8 mouse cellular contexts compared by ENCODE assay signal in genomic region chr3:51225979-51226378, GRCm38 (mm10). TPM values are rescaled to one million over a fixed set of nuclear protein-coding genes. Genes with fewer than 3 reads are reported as not detected.
DNase-seq lines count a peak whose midpoint lies in the region; ATAC-seq lines count a peak whose summit lies in the region.

No protein-coding gene starts in this region.

- no peaks in the 10 kb centered on the region for H3K36me3 ChIP-seq in kidney, embryonic 15.5 days
- peaks cover 9% of the 10 kb centered on the region; the same call in 1 of the 2 replicates for H3K36me3 ChIP-seq in embryonic facial prominence, embryonic 10.5 days (replicated peaks)
- H3K36me3 ChIP-seq in intestine, embryonic 15.5 days: no peaks in the 10 kb centered on the region
- no peaks in the 10 kb centered on the region for H3K36me3 ChIP-seq in neural tube, embryonic 12.5 days

- WGBS in kidney, embryonic 15.5 days: 96% methylated on average over 10 of the region's 10 CpGs
- WGBS in embryonic facial prominence, embryonic 10.5 days: 94% methylated on average over 10 of the region's 10 CpGs
- 92% methylated on average over 10 of the region's 10 CpGs for WGBS in intestine, embryonic 15.5 days
- WGBS in neural tube, embryonic 12.5 days: 96% methylated on average over 10 of the region's 10 CpGs

- H3K4me3 ChIP-seq in kidney, embryonic 15.5 days (replicated peaks): peak overlapping the region; percentile 92; the same call in 1 of the 2 replicates
- H3K4me3 ChIP-seq in embryonic facial prominence, embryonic 10.5 days: peak overlapping the region; percentile 93
- no peak overlapping the region for H3K4me3 ChIP-seq in intestine, embryonic 15.5 days (replicated peaks)
- H3K4me3 ChIP-seq in neural tube, embryonic 12.5 days: peak overlapping the region; percentile 92; the same call in 1 of the 2 replicates

- ATAC-seq in kidney, embryonic 15.5 days (replicated peaks; ENCODE audit: low FRiP score): no peak
- no peak for ATAC-seq in intestine, embryonic 15.5 days
- ATAC-seq in neural tube, embryonic 12.5 days (ENCODE audit: low FRiP score, low read depth): no peak
- no peak for ATAC-seq in activated CD4-positive, CD25-positive, alpha-beta regulatory T cell, adult 4 months

- H3K9me3 ChIP-seq in kidney, embryonic 15.5 days (replicated peaks): no peaks in the 10 kb centered on the region
- 0 out of 2 replicates have a peak, but pooled peaks cover 3% of the 10 kb centered on the region for H3K9me3 ChIP-seq in embryonic facial prominence, embryonic 10.5 days
- H3K9me3 ChIP-seq in intestine, embryonic 15.5 days: no peaks in the 10 kb centered on the region
- no peaks in the 10 kb centered on the region for H3K9me3 ChIP-seq in neural tube, embryonic 12.5 days

- intact Hi-C loops in left cerebral cortex, postnatal 10 days (cut with DNase I): no loop called here

- DNase-seq in kidney, adult 18-20 months: no peak
- no peak for DNase-seq in embryonic facial prominence, embryonic 10.5 days (ENCODE audit: low spot score)
- DNase-seq in retina, postnatal 1 day: no peak
- no peak for DNase-seq in left cerebral cortex, postnatal 10 days (ENCODE audit: extremely low spot score in 1 of 2, low spot score in 2 of 2)

- H3K4me2 ChIP-seq in kidney, embryonic 15.5 days: peak overlapping the region; percentile 81
- H3K4me2 ChIP-seq in intestine, embryonic 15.5 days (replicated peaks): peak overlapping the region; percentile 85
- H3K4me2 ChIP-seq in neural tube, embryonic 12.5 days (replicated peaks): peak overlapping the region; percentile 75

- H3K27me3 ChIP-seq in kidney, embryonic 15.5 days: 0 out of 2 replicates have a peak, but pooled peaks cover 2% of the 10 kb centered on the region
- no peaks in the 10 kb centered on the region; the same call in 1 of the 2 replicates for H3K27me3 ChIP-seq in embryonic facial prominence, embryonic 10.5 days (replicated peaks; ENCODE audit: low read depth, poor library complexity, severe bottlenecking)
- H3K27me3 ChIP-seq in intestine, embryonic 15.5 days (replicated peaks): no peaks in the 10 kb centered on the region
- H3K27me3 ChIP-seq in neural tube, embryonic 12.5 days (replicated peaks): no peaks in the 10 kb centered on the region

- H3K4me1 ChIP-seq in kidney, embryonic 15.5 days: peaks cover 40% of the 10 kb centered on the region
- peaks cover 41% of the 10 kb centered on the region for H3K4me1 ChIP-seq in embryonic facial prominence, embryonic 10.5 days
- H3K4me1 ChIP-seq in intestine, embryonic 15.5 days (replicated peaks): peaks cover 4% of the 10 kb centered on the region; the same call in 1 of the 2 replicates
- H3K4me1 ChIP-seq in neural tube, embryonic 12.5 days: peaks cover 15% of the 10 kb centered on the region

- no peak overlapping the region for H3K9ac ChIP-seq in kidney, embryonic 15.5 days
- no peak overlapping the region for H3K9ac ChIP-seq in intestine, embryonic 15.5 days
- H3K9ac ChIP-seq in neural tube, embryonic 12.5 days: no peak overlapping the region

- no peak overlapping the region for H3K27ac ChIP-seq in kidney, embryonic 15.5 days
- H3K27ac ChIP-seq in embryonic facial prominence, embryonic 10.5 days (replicated peaks): no peak overlapping the region
- no peak overlapping the region for H3K27ac ChIP-seq in intestine, embryonic 15.5 days
- H3K27ac ChIP-seq in neural tube, embryonic 12.5 days: no peak overlapping the region

RNA-seq across cellular contexts. Expression of gene Noct, which starts 1.7 kb away (rescaled TPM):
- polyA plus RNA-seq in kidney, embryonic 15.5 days (2015; fragmentation: Nextera tagmentation; extraction: Ambion mirVana): 8.5 and 8.8 TPM in 2 replicates
- polyA plus RNA-seq in embryonic facial prominence, embryonic 10.5 days (2016; fragmentation: Nextera tagmentation; extraction: Ambion mirVana): 9.6 and 10.1 TPM in 2 replicates
- polyA plus RNA-seq in intestine, embryonic 15.5 days (2015; fragmentation: Nextera tagmentation; extraction: Ambion mirVana): 7.0 and 7.4 TPM in 2 replicates
- 18.9 and 20.3 TPM in 2 replicates for polyA plus RNA-seq in neural tube, embryonic 12.5 days (2016; fragmentation: Nextera tagmentation; extraction: Ambion mirVana)
- 10 to 100 TPM; 49.0 to 51.0 TPM for total RNA-seq in left cerebral cortex, postnatal 10 days (2021)
- 1 to 10 TPM; 2.2 to 5.3 TPM for polyA plus RNA-seq in activated CD4-positive, CD25-positive, alpha-beta regulatory T cell, adult 4 months (2017; shearing (Covaris generic))
